Mouse (Mus musculus) stomach, embryonic 16.5 days (tissue): ENCODE measurements around the gene Ms4a18. TPM values are rescaled to one million over a fixed set of nuclear protein-coding genes. Genes with fewer than 3 reads are reported as not detected.

Source experiments
- ATAC-seq: fragments of 200-750 bp; cut with Nextera tagmentation; 2 replicates; pipeline ENCODE4 v1.8.0; 2017; ENCODE audit warnings: moderate number of reproducible peaks, moderate TSS enrichment; ENCODE audit not compliant: insufficient read depth, low FRiP score
- H3K27ac ChIP-seq: fragments of 300-500 bp; sonication (generic); 2 replicates; pipeline ENCODE4 v1.5.1; 2014; ENCODE audit warnings: low read length
- H3K27me3 ChIP-seq: fragments of 300-500 bp; sonication (generic); 2 replicates; pipeline ENCODE4 v1.6.1; 2014; ENCODE audit warnings: low read length, control low read depth, mixed read lengths; ENCODE audit not compliant: control insufficient read depth, insufficient read depth
- H3K36me3 ChIP-seq: fragments of 300-500 bp; sonication (generic); 2 replicates; pipeline ENCODE4 v1.6.1; 2014; ENCODE audit warnings: low read length; ENCODE audit not compliant: control insufficient read depth, insufficient read depth
- H3K4me1 ChIP-seq: fragments of 300-500 bp; sonication (generic); 2 replicates; pipeline ENCODE4 v1.6.1; 2014; ENCODE audit warnings: low read length, control low read depth, mixed read lengths; ENCODE audit not compliant: control insufficient read depth, insufficient read depth
- H3K4me2 ChIP-seq: fragments of 300-500 bp; sonication (generic); 2 replicates; pipeline ENCODE4 v1.6.1; 2014; ENCODE audit warnings: low read depth, low read length, mixed read lengths
- H3K4me3 ChIP-seq: fragments of 300-500 bp; sonication (generic); replicated peaks from 2 replicates; pipeline ENCODE4 v1.5.1; 2014; ENCODE audit warnings: mild to moderate bottlenecking, low read length
- H3K9ac ChIP-seq: fragments of 300-500 bp; sonication (generic); 2 replicates; pipeline ENCODE4 v1.6.1; 2014; ENCODE audit warnings: low read length
- H3K9me3 ChIP-seq: fragments of 300-500 bp; sonication (generic); replicated peaks from 2 replicates; pipeline ENCODE4 v1.6.1; 2016; ENCODE audit warnings: low read length, control low read depth; ENCODE audit not compliant: control insufficient read depth
- WGBS: fragments of 180-500 bp; shearing (Covaris S2); extraction: QIAGEN DNeasy Blood & Tissue Kit; methylation state at CpG from one replicate; pipeline ENCODE4 v1.1.7; 2014; 5-methylcytosine and 5-hydroxymethylcytosine counted together
- polyA plus RNA-seq: library from polyadenylated mRNA; unstranded; fragments of >200 nt; fragmentation: Nextera tagmentation; extraction: Ambion mirVana; gene quantifications from 2 replicates; pipeline ENCODE4 v1.2.1, GENCODE M21; 2015

The Ms4a18 gene
- polyA plus RNA-seq, 1 experiment from 2014 or later, result 4.2 TPM

DNA sequence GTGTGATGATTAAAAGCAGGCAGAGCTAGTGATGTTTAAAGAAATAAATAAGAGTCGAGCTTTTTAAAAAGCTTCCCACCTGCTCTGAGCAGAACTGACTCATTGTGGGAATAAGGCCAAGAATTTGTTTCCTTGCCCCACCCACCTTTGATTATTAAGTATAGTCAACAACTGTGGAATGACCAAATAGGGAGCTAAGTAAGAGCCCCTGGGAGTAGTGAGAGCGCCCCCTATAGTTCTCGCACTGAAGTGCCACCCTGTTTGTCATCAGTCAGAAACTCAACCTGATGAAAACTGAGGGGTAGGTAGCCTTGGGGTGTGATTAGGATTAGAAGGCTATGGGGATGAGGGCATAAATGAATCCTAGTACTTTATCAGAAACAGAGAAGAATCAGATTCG is 41.5 kb downstream of the Ms4a18 start:
- Histone ChIP-seq H3K9ac (no peak overlapping the region), H3K9me3 (no peaks in the 10 kb centered on the region), H3K4me2 (no peak overlapping the region), H3K27ac (no peak overlapping the region), H3K27me3 (no peaks in the 10 kb centered on the region), H3K4me1 (peaks cover 24% of the 10 kb centered on the region), H3K4me3 (no peak overlapping the region), H3K36me3 (no peaks in the 10 kb centered on the region)
- WGBS, result 40% methylated on average over 4 of the region's 4 CpGs
- ATAC-seq, result no peak

DNA sequence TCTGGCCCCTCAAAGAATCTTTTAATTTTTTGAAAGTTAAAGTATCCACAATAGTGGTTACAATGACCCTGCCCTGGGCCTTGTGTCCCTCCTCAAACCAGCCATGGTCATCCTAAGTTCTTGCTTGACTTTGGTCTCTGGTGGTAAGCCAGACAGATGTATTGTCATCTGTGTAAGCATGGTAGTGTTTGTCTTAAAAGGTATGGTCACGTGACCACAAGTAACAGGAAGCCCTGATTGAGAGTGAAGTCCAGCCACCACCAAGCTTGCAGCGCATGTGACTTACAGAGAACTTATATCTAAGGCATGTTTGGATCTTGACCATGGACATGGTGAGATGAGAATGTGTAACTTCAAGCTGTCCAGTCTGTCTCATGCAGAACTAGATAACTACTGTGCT is 42.6 kb downstream of the Ms4a18 start:
- ATAC-seq, result no peak
- Histone ChIP-seq H3K27me3 (no peaks in the 10 kb centered on the region), H3K4me2 (no peak overlapping the region), H3K4me1 (peaks cover 24% of the 10 kb centered on the region), H3K9ac (no peak overlapping the region), H3K36me3 (no peaks in the 10 kb centered on the region), H3K9me3 (no peaks in the 10 kb centered on the region), H3K27ac (no peak overlapping the region), H3K4me3 (no peak overlapping the region)
- WGBS, result 77% methylated on average over 2 of the region's 2 CpGs

DNA sequence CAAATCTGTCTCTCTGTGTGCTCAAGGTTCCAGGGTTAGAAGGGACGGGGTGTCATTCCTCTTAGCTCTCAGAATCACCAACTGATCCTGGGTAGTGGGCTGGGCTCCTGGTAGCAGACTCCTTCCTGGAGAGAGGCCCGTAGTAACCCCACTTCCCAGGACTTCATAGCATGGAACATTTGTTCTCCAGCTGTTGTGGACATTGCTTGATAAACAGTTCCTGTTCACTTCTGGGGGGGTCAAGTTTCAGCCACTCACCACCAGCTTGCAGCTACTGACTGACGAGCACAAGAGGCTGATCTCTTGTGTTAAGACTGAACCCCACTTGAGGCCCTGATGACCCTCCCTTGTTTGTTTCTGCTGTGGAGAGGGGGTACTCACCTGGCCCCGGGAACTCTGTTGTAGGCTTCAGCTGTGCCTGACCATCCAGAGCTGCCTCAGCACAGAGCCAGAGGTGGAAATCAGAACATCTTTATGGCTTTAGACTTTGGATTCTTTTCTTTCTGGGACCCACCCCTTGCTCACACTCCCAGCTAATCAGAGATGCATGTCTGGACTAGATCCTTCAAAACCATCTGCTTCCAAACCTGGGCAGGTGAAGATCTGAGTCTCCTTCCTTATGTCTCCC is 43.5 kb downstream of the Ms4a18 start, which contains the start of gene Ms4a10:
Gene Ms4a10 (minus strand): TSS at position 433 of the 628 bp plus-strand sequence.
- H3K27ac ChIP-seq, result peak within 1 kb of the TSS; percentile 78
- H3K9me3 ChIP-seq, result no peaks in the 10 kb centered on the region
- no peaks in the 10 kb centered on the region for H3K27me3 ChIP-seq
- H3K4me1 ChIP-seq, result peaks cover 20% of the 10 kb centered on the region
- WGBS, result 21% methylated on average over 4 of the region's 4 CpGs
- H3K4me2 ChIP-seq, result no peak within 1 kb of the TSS
- no peak within 1 kb of the TSS for H3K4me3 ChIP-seq
- H3K36me3 ChIP-seq, result no peaks in the 10 kb centered on the region
- 0 out of 2 replicates have a peak within 1 kb of the TSS, but pooled peaks have one; percentile 18 for H3K9ac ChIP-seq
- ATAC-seq, result peak; percentile 63; the same call in 1 of the 2 replicates

DNA sequence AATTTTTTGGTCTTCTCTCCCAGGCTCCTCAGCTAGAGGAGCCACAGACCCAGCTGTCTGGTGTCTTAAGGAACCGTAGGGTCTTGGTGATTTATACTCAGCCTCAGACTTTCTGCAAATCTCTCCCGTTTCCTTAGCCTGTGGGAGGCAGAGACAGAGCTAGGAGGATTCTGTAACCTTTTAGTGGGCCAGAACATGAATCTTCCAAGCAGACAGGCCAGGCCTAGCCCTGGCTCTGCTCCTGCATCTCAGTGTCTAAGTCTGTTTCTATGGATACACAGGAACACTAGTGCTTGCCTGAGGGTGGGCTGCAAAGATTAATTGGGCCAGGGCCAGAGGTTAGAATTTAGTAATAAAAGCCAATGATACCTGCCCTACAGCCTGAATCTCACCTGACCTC is 44.6 kb downstream of the Ms4a18 start:
- WGBS, result 45% methylated on average over 2 of the region's 2 CpGs
- Histone ChIP-seq H3K4me1 (peaks cover 15% of the 10 kb centered on the region), H3K36me3 (no peaks in the 10 kb centered on the region), H3K4me3 (no peak overlapping the region), H3K9me3 (no peaks in the 10 kb centered on the region), H3K4me2 (no peak overlapping the region), H3K27ac (peak overlapping the region; percentile 78), H3K27me3 (no peaks in the 10 kb centered on the region), H3K9ac (no peak overlapping the region)
- ATAC-seq, result peak; percentile 51; the same call in 1 of the 2 replicates

DNA sequence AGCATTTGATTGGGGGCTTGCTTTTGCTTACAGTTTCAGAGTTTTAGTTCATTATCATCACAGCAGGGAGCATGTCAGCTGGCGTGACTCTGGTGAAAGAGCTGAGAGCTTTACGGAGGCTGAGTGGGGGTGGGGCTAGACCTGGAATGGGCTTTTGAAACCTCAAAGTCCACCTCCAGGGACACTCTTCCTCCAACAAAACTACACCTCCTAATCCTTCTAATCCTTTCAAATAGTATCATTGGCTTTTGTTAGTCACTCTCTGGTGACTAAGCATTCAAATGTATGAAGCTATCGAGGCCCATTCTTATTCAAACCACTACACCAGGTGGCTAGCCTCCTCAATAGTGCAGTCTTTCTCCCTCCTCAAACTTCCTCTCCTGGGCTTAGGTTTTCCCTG is 45.2 kb downstream of the Ms4a18 start:
- WGBS, result 63% methylated on average over 3 of the region's 3 CpGs
- peaks cover 15% of the 10 kb centered on the region for H3K4me1 ChIP-seq
- ATAC-seq, result no peak
- peak overlapping the region; percentile 78; the same call in 1 of the 2 replicates for H3K27ac ChIP-seq
- no peaks in the 10 kb centered on the region for H3K9me3 ChIP-seq
- no peaks in the 10 kb centered on the region for H3K36me3 ChIP-seq
- no peak overlapping the region for H3K4me3 ChIP-seq
- H3K4me2 ChIP-seq, result no peak overlapping the region
- no peak overlapping the region for H3K9ac ChIP-seq
- no peaks in the 10 kb centered on the region for H3K27me3 ChIP-seq

DNA sequence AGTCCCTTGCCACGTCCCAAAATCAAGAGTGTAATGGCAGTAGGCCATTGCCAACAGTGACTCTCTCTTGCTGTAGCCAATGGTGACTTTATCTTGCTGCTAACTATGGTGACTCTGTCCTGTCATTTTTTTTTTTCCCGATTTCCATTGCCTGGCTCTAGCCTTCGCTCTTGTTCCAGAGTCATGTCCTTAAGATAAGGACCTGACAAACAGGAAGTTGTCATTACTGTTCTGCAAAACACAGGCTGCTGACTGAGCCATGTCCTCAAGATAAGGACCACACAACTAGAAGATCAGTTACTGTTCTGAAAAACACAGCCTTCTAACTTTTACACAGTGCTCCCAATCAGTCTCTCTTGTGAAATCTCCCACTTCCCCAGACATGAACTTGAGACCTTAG is 47.4 kb downstream of the Ms4a18 start:
- H3K9ac ChIP-seq, result no peak overlapping the region
- 58% methylated on average over 3 of the region's 3 CpGs for WGBS
- no peak overlapping the region for H3K27ac ChIP-seq
- no peak overlapping the region for H3K4me2 ChIP-seq
- H3K9me3 ChIP-seq, result no peaks in the 10 kb centered on the region
- no peaks in the 10 kb centered on the region for H3K27me3 ChIP-seq
- no peak overlapping the region for H3K4me3 ChIP-seq
- H3K36me3 ChIP-seq, result no peaks in the 10 kb centered on the region
- ATAC-seq, result no peak
- peaks cover 15% of the 10 kb centered on the region for H3K4me1 ChIP-seq

DNA sequence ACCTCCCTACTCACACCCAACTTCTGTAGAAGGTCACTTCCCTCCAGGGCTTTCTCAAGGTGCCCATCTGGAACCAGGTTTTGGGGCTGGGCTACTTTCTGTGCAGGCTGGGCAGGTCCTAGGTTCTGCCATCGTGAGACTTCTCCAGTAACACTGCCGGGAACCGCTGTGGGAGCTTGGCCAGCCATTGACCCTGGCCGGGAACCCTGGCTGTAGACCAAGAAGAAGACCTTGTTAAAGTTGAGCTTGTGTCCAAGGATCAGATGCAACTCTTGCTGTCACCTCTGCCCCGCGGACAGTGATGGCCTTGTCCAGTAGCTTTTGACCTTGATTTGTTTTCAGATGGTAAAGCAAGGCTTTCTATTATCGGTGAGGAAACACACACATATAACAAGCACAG is 49.3 kb downstream of the Ms4a18 start:
- Histone ChIP-seq H3K27ac (no peak overlapping the region), H3K9me3 (no peaks in the 10 kb centered on the region), H3K4me3 (no peak overlapping the region), H3K4me1 (no peaks in the 10 kb centered on the region), H3K4me2 (no peak overlapping the region), H3K27me3 (no peaks in the 10 kb centered on the region), H3K36me3 (no peaks in the 10 kb centered on the region), H3K9ac (no peak overlapping the region)
- 89% methylated on average over 7 of the region's 7 CpGs for WGBS
- ATAC-seq, result no peak

DNA sequence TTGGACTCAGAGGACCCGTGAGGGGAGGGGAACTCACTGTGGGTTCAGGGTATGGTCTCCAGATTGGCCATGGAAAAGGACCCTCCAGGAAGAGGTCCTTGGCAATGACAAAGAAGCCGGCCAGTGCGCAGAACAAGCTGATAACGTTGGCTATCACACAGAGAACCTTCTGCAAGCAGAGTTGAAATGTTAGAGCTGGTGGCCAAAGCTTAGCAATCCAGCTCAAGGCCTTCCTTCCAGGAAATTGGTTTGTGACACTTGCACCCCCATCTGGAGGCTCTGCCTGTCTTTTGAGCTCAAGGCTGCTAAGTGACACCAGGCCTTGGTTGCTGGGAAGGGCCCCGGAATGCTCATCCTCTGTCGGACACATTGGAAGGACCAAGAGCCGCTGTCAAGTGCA is 52.1 kb downstream of the Ms4a18 start:
- H3K4me1 ChIP-seq, result no peaks in the 10 kb centered on the region
- H3K9me3 ChIP-seq, result no peaks in the 10 kb centered on the region
- no peaks in the 10 kb centered on the region for H3K36me3 ChIP-seq
- H3K4me3 ChIP-seq, result no peak overlapping the region
- no peak for ATAC-seq
- H3K27me3 ChIP-seq, result no peaks in the 10 kb centered on the region
- no peak overlapping the region for H3K9ac ChIP-seq
- no peak overlapping the region for H3K27ac ChIP-seq
- H3K4me2 ChIP-seq, result no peak overlapping the region
- 88% methylated on average over 7 of the region's 7 CpGs for WGBS

DNA sequence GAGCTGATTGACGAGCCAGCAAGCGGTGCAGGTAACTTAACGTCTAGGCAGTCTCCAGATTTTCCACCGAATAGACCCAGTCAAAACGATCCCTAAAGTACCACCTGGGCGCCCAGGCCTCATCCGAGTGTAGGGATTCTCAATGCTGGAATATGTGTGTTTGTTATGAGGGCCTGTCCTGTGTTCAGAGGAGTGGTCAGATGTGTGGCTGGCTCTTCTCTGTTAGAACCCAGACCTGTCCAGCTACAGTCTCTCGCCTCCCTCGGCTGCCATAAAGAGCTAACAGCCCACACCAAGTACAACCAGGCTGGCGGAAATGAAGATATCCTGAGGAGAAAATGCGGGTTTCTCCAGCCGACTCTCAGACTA is 57.9 kb downstream of the Ms4a18 start:
- no peak for ATAC-seq

More for the DNA sequence above, 57.9 kb downstream of the Ms4a18 start:
- H3K4me1 ChIP-seq, result peaks cover 3% of the 10 kb centered on the region; the same call in 1 of the 2 replicates
- H3K9ac ChIP-seq, result 0 out of 2 replicates have a peak overlapping the region, but pooled peaks have one; percentile 21
- H3K4me3 ChIP-seq, result no peak overlapping the region
- H3K9me3 ChIP-seq, result no peaks in the 10 kb centered on the region
- H3K4me2 ChIP-seq, result no peak overlapping the region
- 44% methylated on average over 12 of the region's 12 CpGs for WGBS
- H3K27ac ChIP-seq, result no peak overlapping the region
- no peaks in the 10 kb centered on the region for H3K27me3 ChIP-seq
- no peaks in the 10 kb centered on the region for H3K36me3 ChIP-seq
